Mouse (Mus musculus) heart, adult 8-10 months (tissue): ENCODE results near the gene Aldh3a2. TPM values are rescaled to one million over a fixed set of nuclear protein-coding genes. Genes with fewer than 3 reads are reported as not detected.
"Not testable (repeated sequence)": the region's sequence is repeated elsewhere in the genome, so short reads cannot be mapped to it uniquely, and the experiment has no call there.

Experiments
- DNase-seq: peaks from one replicate; pipeline ENCODE4 v3.0.0; 2022; ENCODE audit warnings: low spot score
- total RNA-seq, 4 experiments: library from RNA; stranded (reverse); gene quantifications; 2 replicates each; pipeline ENCODE4 v1.2.4; 2022

Gene Aldh3a2
- 10 to 100 TPM; 32.4 to 40.9 (median 34.3) TPM for total RNA-seq

DNA sequence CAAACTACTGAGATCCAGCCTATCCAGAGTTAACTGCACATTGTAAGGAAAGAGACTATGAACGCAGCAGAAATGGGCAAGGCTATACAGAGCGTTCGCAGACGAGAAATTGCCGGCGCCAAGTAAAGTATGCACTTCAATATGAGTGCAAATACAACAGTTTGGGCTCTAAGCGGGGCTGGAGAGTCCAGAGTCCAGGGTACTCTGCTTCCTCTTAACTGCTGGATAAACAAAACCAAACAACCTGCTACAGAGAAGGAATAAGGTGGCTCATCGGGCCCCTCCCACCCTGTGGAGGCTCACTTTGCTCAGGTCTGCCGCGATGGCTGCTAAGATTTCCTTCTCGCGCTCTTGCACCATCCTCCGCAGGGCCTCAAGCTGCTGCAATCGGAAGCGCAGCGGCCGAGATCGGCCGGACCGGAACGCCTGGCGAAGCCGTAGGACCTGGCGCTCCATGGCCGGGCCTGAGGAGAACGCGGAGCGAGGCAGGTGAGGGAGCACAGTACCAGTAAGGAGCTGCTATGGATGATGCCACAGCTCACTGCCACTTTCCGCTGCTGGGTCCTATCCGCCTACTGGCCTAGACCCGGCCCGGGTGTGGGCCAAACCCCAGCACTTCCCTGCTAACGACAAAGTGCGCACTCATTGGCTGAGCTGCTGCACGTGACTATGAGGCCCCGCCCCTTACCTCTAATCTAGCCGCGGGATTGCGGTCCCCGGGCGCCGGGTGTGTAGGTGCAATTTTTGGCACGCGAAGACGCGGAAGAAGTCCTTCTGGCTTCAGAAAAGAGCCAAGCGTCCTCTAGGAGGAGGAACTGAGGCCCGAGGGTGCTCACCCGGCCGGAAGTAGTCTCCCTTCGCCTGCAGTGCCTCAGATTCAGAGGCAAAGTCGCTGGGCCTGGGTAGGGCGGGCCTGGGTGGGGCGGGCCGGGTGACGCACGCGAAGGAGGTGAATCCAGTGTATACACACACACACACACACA lies at the start of gene Aldh3a2:
TSS of gene Aldh3a2 (minus strand) at position 914 of the 983 bp plus-strand sequence.
- DNase-seq = peak; percentile 95

GRCm38 (mm10) chr11:61316864-61317263 lies 49.6 kb upstream of the Aldh3a2 start:
- no peak for DNase-seq

GRCm38 (mm10) chr11:61310321-61310720 lies 43.1 kb upstream of the Aldh3a2 start:
- no peak for DNase-seq

DNA sequence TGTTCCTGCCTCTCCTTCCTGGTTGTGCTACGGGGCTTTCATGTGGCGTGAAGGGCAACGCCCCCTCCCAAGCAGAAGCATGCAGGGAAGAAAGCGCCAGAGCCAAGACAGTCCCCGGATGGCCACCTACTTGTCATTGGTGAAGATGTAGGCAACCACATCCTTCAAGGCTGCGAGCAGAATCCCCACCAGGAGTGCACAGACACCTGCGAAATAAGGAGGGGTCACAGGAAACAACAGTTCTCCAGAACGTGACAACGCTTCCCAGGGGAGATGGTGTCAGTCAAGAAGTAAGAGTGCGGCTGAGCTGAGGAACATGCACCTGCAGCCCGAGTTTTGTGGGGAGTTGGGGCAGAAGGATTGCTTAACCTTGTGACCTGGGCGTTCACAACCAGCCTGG lies 42.6 kb upstream of the Aldh3a2 start:
- DNase-seq = no peak

DNA sequence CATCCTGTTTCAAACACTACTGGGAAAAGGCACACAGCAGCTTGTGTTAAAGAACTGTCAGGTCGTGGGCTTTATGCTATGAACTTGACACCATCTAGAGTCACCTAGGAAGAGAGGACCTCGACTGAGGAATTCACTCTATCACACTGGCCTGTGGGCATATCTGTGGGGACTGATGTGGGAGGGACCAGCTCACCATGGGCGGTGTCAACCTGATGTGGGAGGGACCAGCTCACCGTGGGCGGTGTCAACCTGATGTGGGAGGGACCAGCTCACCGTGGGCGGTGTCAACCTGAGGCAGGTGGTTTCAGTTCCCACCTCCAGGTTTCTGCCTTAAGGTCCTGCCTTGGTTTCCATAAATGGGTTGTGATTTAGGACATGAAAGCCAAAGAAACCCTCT lies 40.5 kb upstream of the Aldh3a2 start:
- no peak for DNase-seq

- DNase-seq = peak; percentile 42
Observed at GRCm38 (mm10) chr11:61305377-61305776, 38.1 kb upstream of the Aldh3a2 start.

GRCm38 (mm10) chr11:61304535-61304934 lies 37.3 kb upstream of the Aldh3a2 start:
- DNase-seq = not testable (repeated sequence)

GRCm38 (mm10) chr11:61300716-61301392 lies 33.6 kb upstream of the Aldh3a2 start:
- no peak for DNase-seq

DNA sequence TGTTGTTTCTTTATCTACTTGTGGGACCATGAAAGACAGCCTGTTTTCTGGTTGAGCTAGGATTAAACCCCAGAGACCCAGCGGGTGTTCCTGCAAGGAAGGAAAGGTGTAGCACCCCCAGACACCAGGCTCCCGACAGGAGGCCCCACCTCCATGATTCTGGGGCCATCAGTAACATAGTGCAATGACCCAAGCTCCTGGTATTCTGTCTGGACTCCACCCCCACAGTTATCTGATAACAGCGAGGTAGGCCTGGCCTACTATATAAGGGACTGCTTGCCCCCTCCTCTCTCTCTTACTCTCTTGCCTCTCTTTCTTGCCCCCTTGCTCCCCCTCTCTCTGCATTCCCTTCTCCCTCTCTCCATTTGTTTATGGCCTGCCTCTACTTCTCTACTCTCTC lies 32.9 kb upstream of the Aldh3a2 start:
- no peak for DNase-seq

DNA sequence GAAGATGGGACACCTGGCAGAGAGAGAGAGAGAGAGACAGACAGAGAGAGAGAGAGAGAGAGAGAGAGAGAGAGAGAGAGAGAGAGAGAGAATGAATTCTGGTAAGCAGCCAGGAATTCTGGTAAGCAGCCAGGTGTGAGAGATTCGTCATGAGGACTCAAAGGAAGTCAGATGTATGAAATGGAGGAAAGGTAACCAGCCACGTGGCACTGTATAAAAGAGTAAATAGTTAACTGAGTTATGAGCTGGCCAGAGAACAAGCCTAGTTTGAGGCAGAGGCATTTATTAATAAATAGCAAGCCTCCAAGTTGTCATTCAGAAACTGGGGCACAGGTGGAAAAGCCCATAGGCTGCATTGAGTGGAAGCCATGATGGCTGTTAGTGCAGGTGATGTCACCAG lies 30.6 kb upstream of the Aldh3a2 start:
- DNase-seq = no peak

- DNase-seq = no peak
Observed at GRCm38 (mm10) chr11:61297326-61297725, 30.1 kb upstream of the Aldh3a2 start.

DNA sequence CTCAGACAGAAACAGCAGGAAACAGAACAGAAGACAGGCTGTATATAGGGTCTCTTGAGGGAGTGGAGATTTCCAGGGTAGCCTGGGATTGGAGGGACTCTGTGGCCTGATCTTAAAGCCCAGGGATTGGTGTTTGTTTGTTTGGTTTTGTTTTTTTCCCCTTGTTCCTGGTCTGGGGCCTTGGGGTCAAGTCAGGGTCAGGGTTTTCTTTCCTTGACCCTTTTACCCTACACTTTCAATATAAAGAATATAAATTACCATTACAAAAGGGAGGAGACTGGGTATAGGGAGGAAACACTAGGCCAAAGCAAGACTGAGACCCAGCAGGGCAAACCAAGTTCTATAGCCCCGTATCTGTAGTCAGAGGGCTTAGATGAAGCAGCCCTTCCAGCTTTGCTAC lies 29.3 kb upstream of the Aldh3a2 start:
- DNase-seq = no peak

DNA sequence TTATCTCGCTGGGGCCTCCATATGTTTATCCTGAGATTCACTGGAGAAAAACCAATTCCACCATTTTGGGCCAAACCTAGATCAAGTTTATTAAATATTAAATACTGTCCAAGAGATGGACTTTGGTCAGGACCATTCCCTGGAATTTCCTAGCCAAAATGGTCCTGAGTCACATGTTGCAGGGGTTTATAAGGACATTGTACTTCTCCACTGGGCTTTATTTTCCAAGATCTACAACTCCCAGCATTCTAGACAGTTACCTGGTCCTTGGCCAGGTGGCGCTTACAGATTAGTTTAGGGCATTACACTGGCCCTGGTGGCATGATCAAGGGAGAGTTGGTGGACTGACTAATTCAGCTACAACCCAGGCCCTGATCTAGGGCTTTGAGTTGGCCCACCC lies 28.3 kb upstream of the Aldh3a2 start:
- no peak for DNase-seq

- no peak for DNase-seq
Observed at GRCm38 (mm10) chr11:61294431-61294830, 27.2 kb upstream of the Aldh3a2 start.

GRCm38 (mm10) chr11:61293251-61293650 lies 26.0 kb upstream of the Aldh3a2 start:
- DNase-seq = peak; percentile 24

- peak; percentile 39 for DNase-seq
Observed at GRCm38 (mm10) chr11:61284323-61284722, 17.1 kb upstream of the Aldh3a2 start.

DNA sequence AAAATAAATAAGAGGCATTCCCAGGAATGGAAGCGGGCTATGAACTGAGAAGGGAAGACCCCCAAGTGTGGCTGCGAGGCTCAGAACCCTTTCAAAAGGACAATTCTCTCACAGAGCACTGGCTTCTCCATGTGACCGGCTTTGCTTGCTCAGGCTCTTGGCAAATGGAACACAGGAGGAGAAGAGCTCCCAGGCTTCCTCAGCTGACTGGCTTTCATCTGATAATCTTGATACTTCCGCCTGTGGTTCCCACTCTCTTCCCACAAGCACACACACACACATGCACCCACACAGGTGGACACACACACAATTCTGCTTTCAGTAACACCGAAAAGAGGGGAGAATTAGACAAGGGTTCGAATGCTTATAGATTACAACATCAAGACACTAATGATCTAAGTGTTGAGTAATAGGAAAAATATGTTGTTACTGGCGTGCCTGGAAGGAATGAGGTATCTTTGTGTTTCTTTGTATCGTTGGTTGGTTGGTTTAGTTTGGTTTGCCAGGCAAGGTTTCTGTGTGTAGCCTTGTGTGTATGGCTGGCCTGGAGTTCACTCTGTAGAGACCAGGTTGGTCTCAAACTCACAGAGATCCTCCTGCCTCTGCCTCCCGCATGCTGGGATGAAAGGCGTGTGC lies 16.3 kb upstream of the Aldh3a2 start:
- DNase-seq = no peak

- no peak for DNase-seq
Observed at GRCm38 (mm10) chr11:61278445-61279077, 11.3 kb upstream of the Aldh3a2 start.

- no peak for DNase-seq
Observed at GRCm38 (mm10) chr11:61277937-61278336, 10.7 kb upstream of the Aldh3a2 start.

- DNase-seq = no peak
Observed at GRCm38 (mm10) chr11:61276482-61276881, 9.2 kb upstream of the Aldh3a2 start.

GRCm38 (mm10) chr11:61275106-61275505 lies 7.8 kb upstream of the Aldh3a2 start:
- no peak for DNase-seq

DNA sequence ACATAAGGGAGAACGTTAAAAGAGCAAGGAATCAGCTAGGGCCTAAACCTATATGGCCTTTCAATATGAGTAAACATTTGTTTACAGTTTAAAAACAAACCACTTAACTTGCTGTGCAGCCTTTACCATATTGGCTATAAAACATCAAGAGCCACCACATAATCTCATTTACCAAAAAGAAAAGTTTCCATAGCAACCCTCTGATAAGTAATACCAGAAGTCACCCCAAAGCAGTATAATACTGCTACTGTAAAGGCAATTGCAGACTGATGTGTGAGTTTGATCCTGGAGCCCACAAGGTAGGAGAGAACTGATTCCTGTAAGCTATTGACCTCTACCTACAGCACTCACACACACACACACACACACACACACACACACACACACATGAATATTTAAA lies 7.2 kb upstream of the Aldh3a2 start:
- no peak for DNase-seq
